Mouse (Mus musculus): ENCODE measurements around the gene Pex7. TPM values are rescaled to one million over a fixed set of nuclear protein-coding genes. Genes with fewer than 3 reads are reported as not detected.
"Not testable (repeated sequence)": the region's sequence is repeated elsewhere in the genome, so short reads cannot be mapped to it uniquely, and the experiment has no call there.

Pex7 gene
- polyA plus RNA-seq, 1 experiment from 2014 or later, result 39.1 TPM

DNA sequence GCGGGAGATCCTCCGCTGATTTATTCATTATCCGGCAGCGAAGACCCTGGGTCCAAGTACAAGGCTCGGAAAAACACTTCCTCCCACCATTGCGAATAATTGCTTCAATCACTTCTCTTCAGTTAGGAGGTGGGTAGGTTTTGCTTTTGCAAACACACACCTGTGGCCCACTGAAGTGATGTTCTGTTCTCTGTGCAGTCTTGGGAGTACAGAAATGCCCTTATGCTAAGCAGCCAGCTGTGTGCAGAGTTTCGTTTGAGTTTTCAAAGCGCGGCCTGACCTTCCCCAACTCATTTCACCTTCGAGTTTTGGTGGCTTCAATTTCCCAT is 27.8 kb upstream of the Pex7 start:
- Histone ChIP-seq H3K4me1 (ENCODE audit: insufficient read depth, low read length) (peaks cover 39% of the 10 kb centered on the region), H3K9ac (replicated peaks; ENCODE audit: low read length) (peak overlapping the region; percentile 87), H3K4me2 (replicated peaks; ENCODE audit: low read depth, low read length) (peak overlapping the region; percentile 89), H3K27me3 (ENCODE audit: insufficient read depth, low read length) (peaks cover 4% of the 10 kb centered on the region; the same call in 1 of the 2 replicates), H3K4me3 (ENCODE audit: low read length) (peak overlapping the region; percentile 79), H3K9me3 (ENCODE audit: low read length) (no peaks in the 10 kb centered on the region), H3K36me3 (ENCODE audit: insufficient read depth, low read length) (no peaks in the 10 kb centered on the region), H3K27ac (ENCODE audit: low read length) (peak overlapping the region; percentile 0; the same call in 1 of the 2 replicates)
- no peak for ATAC-seq (ENCODE audit: low FRiP score, low TSS enrichment)
- WGBS, result 4% methylated on average over 10 of the region's 10 CpGs

DNA sequence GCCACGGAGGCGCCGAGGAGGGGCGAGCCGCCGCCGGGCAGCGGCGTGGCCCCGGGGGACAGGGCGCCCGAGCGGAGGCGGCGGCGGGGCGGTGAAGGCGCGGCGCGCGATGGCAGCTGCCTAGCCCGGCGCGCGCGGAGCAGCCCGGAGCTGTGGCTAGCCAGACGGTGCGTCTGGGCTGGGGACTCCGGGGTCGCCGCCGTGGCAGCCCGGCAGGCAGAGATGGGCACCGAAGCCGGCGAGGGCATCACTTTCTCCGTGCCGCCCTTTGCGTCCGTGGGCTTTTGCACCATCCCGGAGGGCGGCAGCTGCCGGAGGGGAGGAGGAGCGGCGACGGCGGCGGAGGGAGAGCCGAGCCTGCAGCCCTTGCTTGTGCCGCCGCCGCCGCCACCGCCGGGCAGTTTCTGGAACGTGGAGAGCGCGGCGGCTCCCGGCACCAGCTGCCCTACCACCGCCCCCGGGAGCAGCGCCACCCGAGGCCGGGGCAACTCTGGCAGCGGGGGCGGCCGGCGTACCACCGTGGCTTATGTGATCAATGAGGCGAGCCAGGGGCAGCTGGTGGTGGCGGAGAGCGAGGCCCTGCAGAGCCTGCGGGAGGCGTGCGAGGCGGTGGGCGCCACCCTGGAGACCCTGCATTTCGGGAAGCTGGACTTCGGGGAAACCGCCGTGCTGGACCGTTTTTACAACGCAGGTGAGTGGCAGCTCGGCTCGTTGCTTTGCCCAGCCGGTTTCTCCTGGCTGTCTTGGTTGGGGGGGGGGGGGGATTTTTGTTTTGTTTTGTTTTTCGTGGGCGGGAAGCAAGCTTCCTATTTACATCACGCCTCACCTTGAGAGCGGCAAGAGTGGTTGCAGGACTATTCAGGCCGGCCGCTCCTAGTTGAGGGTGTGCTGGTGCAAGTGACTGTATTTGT is 27.1 kb upstream of the Pex7 start, which contains the start of gene Map3k5:
TSS of gene Map3k5 (plus strand) at position 89 of the 911 bp plus-strand sequence.
- under 1% methylated on average over 76 of the region's 95 CpGs for WGBS
- H3K9ac ChIP-seq (replicated peaks; ENCODE audit: low read length), result peak within 1 kb of the TSS; percentile 87
- peak; percentile 56 for ATAC-seq (ENCODE audit: low FRiP score, low TSS enrichment)

DNA sequence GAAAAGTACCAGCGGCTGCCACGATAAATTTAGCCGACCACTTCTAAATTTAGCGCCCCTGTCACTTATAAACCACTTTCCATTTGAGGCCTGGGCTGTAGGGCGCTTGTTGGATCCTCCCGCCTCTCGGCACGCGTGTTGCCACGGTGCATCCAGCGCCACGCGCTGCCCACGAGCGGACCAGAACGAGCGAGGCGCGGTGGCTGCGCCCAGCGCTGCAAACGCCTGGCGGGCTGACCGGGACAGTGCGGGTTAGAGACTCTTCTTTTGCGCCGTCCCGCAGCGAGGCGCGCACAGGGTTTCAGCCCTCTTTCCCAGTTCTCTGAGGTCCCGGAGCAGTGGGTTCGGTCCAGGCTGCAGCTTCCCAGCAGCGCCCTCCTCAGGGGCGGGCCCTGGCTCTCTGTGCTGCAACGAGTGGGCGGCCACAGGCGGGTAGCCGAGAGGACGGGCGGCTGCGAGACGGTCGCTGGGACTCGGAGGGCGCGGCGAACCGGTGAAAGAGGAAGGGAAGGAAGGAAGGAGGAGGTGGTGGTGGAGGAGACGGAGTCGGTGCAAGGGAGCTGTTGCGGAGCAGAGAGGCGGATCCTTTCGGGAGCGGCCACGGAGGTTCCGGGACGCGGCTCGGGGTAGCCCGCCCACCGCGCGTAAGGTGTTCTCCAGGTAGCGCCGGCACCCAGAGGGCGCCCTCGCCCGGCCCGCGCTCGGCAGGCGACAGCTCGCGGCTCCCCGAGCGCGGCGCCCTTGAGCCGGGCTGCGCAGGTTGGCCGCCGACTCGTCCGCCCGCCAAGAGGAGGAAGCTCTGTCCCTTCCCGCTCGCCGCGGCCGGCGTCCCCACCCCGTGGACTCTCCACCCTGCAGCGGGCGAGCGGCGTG is 26.3 kb upstream of the Pex7 start:
- H3K27ac ChIP-seq (ENCODE audit: low read length), result peak overlapping the region; percentile 69
- H3K27me3 ChIP-seq (ENCODE audit: insufficient read depth, low read length), result peaks cover 4% of the 10 kb centered on the region; the same call in 1 of the 2 replicates
- H3K4me2 ChIP-seq (replicated peaks; ENCODE audit: low read depth, low read length), result peak overlapping the region; percentile 89
- H3K9me3 ChIP-seq (ENCODE audit: low read length), result no peaks in the 10 kb centered on the region
- under 1% methylated on average over 87 of the region's 97 CpGs for WGBS
- peak overlapping the region; percentile 79 for H3K4me3 ChIP-seq (ENCODE audit: low read length)
- peak overlapping the region; percentile 87 for H3K9ac ChIP-seq (replicated peaks; ENCODE audit: low read length)
- H3K4me1 ChIP-seq (ENCODE audit: insufficient read depth, low read length), result peaks cover 23% of the 10 kb centered on the region
- peak; percentile 94 for ATAC-seq (ENCODE audit: low FRiP score, low TSS enrichment)
- no peaks in the 10 kb centered on the region for H3K36me3 ChIP-seq (ENCODE audit: insufficient read depth, low read length)

More for the DNA sequence above, 27.1 kb upstream of the Pex7 start, which contains the start of gene Map3k5:
- H3K4me2 ChIP-seq (replicated peaks; ENCODE audit: low read depth, low read length), result peak within 1 kb of the TSS; percentile 89
- no peaks in the 10 kb centered on the region for H3K9me3 ChIP-seq (ENCODE audit: low read length)
- no peaks in the 10 kb centered on the region for H3K36me3 ChIP-seq (ENCODE audit: insufficient read depth, low read length)
- peaks cover 32% of the 10 kb centered on the region for H3K4me1 ChIP-seq (ENCODE audit: insufficient read depth, low read length)
- H3K27me3 ChIP-seq (ENCODE audit: insufficient read depth, low read length), result peaks cover 4% of the 10 kb centered on the region; the same call in 1 of the 2 replicates
- H3K27ac ChIP-seq (ENCODE audit: low read length), result peak within 1 kb of the TSS; percentile 69
- peak within 1 kb of the TSS; percentile 79 for H3K4me3 ChIP-seq (ENCODE audit: low read length)

DNA sequence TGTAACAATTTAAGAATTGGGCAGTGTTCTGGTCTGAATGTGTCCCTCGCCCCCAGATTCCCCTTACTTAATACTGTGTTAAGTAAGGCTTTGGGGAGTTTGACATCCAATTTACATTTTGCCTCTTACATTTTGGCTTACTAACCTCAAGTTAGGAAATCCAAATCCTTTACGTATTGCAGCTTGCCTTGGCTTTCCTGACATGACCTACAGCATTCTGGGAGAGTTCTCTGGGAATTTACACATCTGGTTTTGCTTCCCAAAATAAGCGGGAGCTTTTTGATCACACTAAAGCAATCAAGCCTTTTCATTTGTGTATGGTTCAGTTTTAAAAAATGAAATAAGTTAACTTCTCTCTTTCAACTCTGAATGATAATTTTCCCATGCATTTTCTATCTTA is 25.5 kb upstream of the Pex7 start:
- peak overlapping the region; percentile 79 for H3K4me3 ChIP-seq (ENCODE audit: low read length)
- H3K27me3 ChIP-seq (ENCODE audit: insufficient read depth, low read length), result peaks cover 4% of the 10 kb centered on the region; the same call in 1 of the 2 replicates
- no peaks in the 10 kb centered on the region for H3K9me3 ChIP-seq (ENCODE audit: low read length)
- peak overlapping the region; percentile 89 for H3K4me2 ChIP-seq (replicated peaks; ENCODE audit: low read depth, low read length)
- H3K9ac ChIP-seq (replicated peaks; ENCODE audit: low read length), result no peak overlapping the region
- peaks cover 16% of the 10 kb centered on the region for H3K4me1 ChIP-seq (ENCODE audit: insufficient read depth, low read length)
- ATAC-seq (ENCODE audit: low FRiP score, low TSS enrichment), result no peak
- H3K27ac ChIP-seq (ENCODE audit: low read length), result no peak overlapping the region
- no peaks in the 10 kb centered on the region for H3K36me3 ChIP-seq (ENCODE audit: insufficient read depth, low read length)
- 38% methylated on average over 3 of the region's 3 CpGs for WGBS

DNA sequence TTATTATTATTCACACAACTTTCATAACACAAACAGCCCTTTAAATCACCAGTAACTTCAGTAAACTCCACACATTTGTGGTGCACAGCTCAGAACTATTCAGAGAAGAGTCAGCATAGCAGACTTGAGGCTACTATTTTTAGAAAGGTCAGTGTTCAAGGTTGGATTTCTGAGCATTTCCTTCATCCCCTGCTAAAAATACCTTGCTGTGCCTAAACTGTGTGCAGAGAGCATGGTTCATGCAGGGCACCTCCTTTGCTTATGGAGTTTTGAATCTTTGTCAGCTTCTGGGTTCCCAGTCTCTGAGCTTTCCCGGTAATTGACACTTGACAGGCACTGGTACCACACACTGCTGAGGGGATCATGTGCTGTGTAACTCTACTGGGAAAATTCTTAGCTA is 20.7 kb upstream of the Pex7 start:
- 86% methylated on average over 1 of the region's 1 CpGs for WGBS
- Histone ChIP-seq H3K4me1 (ENCODE audit: insufficient read depth, low read length) (no peaks in the 10 kb centered on the region; the same call in 1 of the 2 replicates), H3K9ac (replicated peaks; ENCODE audit: low read length) (no peak overlapping the region), H3K27ac (ENCODE audit: low read length) (no peak overlapping the region), H3K4me3 (ENCODE audit: low read length) (no peak overlapping the region), H3K9me3 (ENCODE audit: low read length) (no peaks in the 10 kb centered on the region), H3K4me2 (replicated peaks; ENCODE audit: low read depth, low read length) (no peak overlapping the region), H3K27me3 (ENCODE audit: insufficient read depth, low read length) (peaks cover 4% of the 10 kb centered on the region; the same call in 1 of the 2 replicates), H3K36me3 (ENCODE audit: insufficient read depth, low read length) (no peaks in the 10 kb centered on the region)
- ATAC-seq (ENCODE audit: low FRiP score, low TSS enrichment), result no peak

DNA sequence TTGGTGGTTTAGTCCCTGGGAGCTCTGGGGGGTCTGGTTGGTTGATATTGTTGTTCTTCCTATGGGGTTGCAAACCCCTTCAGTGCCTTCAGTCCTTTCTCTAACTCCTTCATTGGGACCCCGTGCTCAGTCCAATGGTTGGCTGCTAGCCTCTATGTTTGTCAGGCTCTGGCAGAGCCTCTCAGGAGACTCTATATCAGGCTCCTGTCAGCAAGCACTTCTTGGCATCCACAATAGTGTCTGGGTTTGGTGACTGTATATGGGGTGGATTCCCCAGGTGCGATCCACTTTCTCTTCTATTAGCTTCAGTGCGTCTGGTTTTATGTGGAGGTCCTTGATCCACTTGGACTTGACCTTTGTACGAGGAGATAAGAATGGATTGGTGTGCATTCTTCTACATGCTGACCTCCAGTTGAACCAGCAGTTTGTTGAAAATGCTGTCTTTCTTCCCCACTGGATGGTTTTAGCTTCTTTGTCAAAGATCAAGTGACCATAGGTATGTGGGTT is 19.0 kb upstream of the Pex7 start:
- H3K9ac ChIP-seq (replicated peaks; ENCODE audit: low read length); H3K36me3 ChIP-seq (ENCODE audit: insufficient read depth, low read length); H3K4me1 ChIP-seq (ENCODE audit: insufficient read depth, low read length); H3K27ac ChIP-seq (ENCODE audit: low read length); ATAC-seq (ENCODE audit: low FRiP score, low TSS enrichment); H3K4me3 ChIP-seq (ENCODE audit: low read length); H3K4me2 ChIP-seq (replicated peaks; ENCODE audit: low read depth, low read length); H3K27me3 ChIP-seq (ENCODE audit: insufficient read depth, low read length); H3K9me3 ChIP-seq (ENCODE audit: low read length): not testable (repeated sequence)
- 84% methylated on average over 4 of the region's 4 CpGs for WGBS

DNA sequence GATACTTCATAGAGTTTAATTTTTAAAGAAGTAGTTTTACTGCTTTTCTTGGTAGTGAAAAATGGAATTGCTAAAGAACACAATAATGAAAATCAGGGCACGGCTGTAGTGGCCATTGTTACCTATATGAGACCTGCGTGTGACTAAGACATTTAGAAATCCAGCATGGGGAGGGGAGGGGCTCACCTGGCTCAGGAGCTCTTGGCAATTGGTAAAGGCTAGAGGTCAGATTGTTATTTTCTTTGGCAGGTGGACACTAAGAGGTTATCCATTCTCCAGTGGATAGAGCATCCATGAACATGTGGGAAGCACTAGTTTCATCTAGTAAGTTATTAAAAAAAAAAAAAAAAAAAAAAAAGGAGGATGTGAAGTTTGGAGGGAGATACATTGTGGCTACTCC is 16.8 kb upstream of the Pex7 start:
- no peak for ATAC-seq (ENCODE audit: low FRiP score, low TSS enrichment)
- Histone ChIP-seq H3K27me3 (ENCODE audit: insufficient read depth, low read length) (no peaks in the 10 kb centered on the region), H3K4me3 (ENCODE audit: low read length) (no peak overlapping the region), H3K27ac (ENCODE audit: low read length) (no peak overlapping the region), H3K9ac (replicated peaks; ENCODE audit: low read length) (no peak overlapping the region), H3K4me2 (replicated peaks; ENCODE audit: low read depth, low read length) (no peak overlapping the region), H3K9me3 (ENCODE audit: low read length) (no peaks in the 10 kb centered on the region), H3K4me1 (ENCODE audit: insufficient read depth, low read length) (no peaks in the 10 kb centered on the region), H3K36me3 (ENCODE audit: insufficient read depth, low read length) (no peaks in the 10 kb centered on the region)
- 71% methylated on average over 2 of the region's 2 CpGs for WGBS

DNA sequence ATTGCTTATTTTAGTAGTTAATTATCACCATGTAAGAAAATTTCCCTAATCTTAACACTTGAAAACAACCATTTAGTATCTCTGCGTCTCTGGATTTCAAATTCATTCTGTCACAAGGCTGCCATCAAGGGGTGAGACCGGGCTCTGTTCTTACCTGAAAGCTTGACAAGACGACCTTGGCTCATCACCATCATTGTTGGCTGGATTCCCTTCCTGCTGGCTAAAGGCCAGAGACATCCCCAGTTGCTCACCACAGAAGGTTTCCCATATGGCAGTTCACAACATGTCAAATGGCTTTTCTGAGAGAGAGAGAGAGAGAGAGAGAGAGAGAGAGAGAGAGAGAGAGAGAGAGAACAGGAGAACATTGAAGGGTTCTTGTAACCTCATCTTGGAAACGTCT is 14.9 kb upstream of the Pex7 start:
- H3K27ac ChIP-seq (ENCODE audit: low read length), result no peak overlapping the region
- no peaks in the 10 kb centered on the region for H3K36me3 ChIP-seq (ENCODE audit: insufficient read depth, low read length)
- ATAC-seq (ENCODE audit: low FRiP score, low TSS enrichment), result no peak
- H3K27me3 ChIP-seq (ENCODE audit: insufficient read depth, low read length), result no peaks in the 10 kb centered on the region
- no peaks in the 10 kb centered on the region for H3K4me1 ChIP-seq (ENCODE audit: insufficient read depth, low read length)
- H3K4me2 ChIP-seq (replicated peaks; ENCODE audit: low read depth, low read length), result no peak overlapping the region
- H3K9me3 ChIP-seq (ENCODE audit: low read length), result no peaks in the 10 kb centered on the region
- H3K4me3 ChIP-seq (ENCODE audit: low read length), result no peak overlapping the region
- 62% methylated on average over 4 of the region's 4 CpGs for WGBS
- H3K9ac ChIP-seq (replicated peaks; ENCODE audit: low read length), result no peak overlapping the region

DNA sequence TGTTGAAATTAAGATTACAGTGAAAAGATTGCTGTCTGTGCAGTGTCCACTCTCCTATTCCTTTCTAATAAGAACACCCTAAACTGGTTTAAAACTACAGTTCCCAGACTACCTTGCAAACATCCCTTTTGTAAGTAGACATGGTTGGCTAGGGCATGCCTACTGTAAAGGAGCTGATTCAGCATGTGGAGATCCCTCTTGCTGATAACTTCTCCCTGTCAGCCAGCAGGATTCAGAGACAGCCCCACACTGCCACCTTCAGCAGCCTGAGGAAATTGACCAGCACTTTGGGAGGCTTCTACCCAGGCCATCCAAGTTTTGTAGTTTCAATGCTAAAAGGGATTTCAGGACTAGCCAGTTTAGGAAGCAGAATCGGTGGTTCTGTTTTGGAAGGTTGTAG is 7.8 kb upstream of the Pex7 start:
- no peaks in the 10 kb centered on the region for H3K4me1 ChIP-seq (ENCODE audit: insufficient read depth, low read length)
- WGBS, result 52% methylated on average over 1 of the region's 1 CpGs
- no peak overlapping the region for H3K4me3 ChIP-seq (ENCODE audit: low read length)
- H3K27ac ChIP-seq (ENCODE audit: low read length), result no peak overlapping the region
- H3K27me3 ChIP-seq (ENCODE audit: insufficient read depth, low read length), result no peaks in the 10 kb centered on the region
- no peak overlapping the region for H3K4me2 ChIP-seq (replicated peaks; ENCODE audit: low read depth, low read length)
- no peaks in the 10 kb centered on the region for H3K9me3 ChIP-seq (ENCODE audit: low read length)
- no peak overlapping the region for H3K9ac ChIP-seq (replicated peaks; ENCODE audit: low read length)
- peak; percentile 71 for ATAC-seq (ENCODE audit: low FRiP score, low TSS enrichment)
- no peaks in the 10 kb centered on the region for H3K36me3 ChIP-seq (ENCODE audit: insufficient read depth, low read length)
